In the genomic region with DNA sequence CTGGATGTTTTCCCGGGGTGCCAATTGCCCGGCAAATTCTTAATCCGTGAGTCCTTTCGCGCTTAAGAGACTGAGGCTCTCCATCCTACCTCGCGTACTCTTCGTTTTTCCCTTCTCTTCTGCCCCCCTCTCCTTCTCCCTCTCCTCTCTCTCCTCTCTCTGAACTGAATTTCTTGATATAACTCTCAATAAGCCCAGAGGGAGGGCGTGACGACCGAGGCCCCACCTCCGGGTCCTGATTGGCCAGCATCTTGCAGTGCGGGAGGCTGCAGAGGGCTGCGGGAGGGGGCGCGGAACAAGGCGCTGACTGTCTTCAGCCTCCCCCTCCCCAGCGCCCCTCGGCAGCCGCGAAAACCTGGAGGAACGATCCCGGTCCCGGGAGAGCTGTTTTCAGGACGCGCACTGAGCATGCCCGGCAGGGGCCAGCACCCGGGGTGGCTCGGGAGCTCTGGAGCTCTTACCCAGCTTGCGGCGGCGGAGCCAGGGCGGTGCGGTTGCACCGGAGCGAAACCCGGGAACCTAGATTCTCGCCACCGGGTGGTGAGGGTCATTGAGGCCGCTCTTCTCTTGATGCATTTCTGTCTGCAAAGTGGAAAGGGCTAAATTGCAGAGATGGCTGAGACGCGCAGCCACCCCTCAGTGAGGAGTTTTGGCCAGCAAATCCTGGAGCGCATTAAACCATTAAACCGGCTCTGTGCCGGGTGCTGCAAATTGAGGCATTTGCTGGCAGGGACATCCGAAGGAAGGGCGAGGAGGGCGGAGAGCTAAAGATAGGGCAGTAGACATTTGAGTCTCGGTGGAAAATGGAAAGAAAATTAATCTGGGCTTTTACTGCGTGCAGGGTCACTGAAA, we compare ENCODE assay signal across 8 mouse cellular contexts. TPM values are rescaled to one million over a fixed set of nuclear protein-coding genes. Genes with fewer than 3 reads are reported as not detected.
DNase-seq lines count a peak whose midpoint lies in the region; ATAC-seq and TF ChIP-seq lines count a peak whose summit lies in the region.

A gene (minus strand): TSS at position 161 of the 852 bp plus-strand sequence.

- H3K9me3 ChIP-seq in hindbrain, postnatal 0 days (ENCODE audit: low read length), result no peaks in the 10 kb centered on the region

- peak; percentile 86 for TF ChIP-seq POLR2A in cortical plate, adult 2 months (IDR thresholded peaks at IDR 0.05; ENCODE audit: extremely low read depth, insufficient read depth, low read length)

- H3K36me3 ChIP-seq in hindbrain, postnatal 0 days (ENCODE audit: insufficient read depth, low read length), result no peaks in the 10 kb centered on the region

- peak within 1 kb of the TSS; percentile 86 for H3K4me2 ChIP-seq in hindbrain, postnatal 0 days (ENCODE audit: low read depth, low read length)

- H3K27ac ChIP-seq in cortical plate, adult 2 months (ENCODE audit: insufficient read depth, low read length), result peak within 1 kb of the TSS; percentile 82
- H3K27ac ChIP-seq in hindbrain, postnatal 0 days, result peak within 1 kb of the TSS; percentile 86
- peak within 1 kb of the TSS; percentile 87 for H3K27ac ChIP-seq in left cerebral cortex, adult 2 months

- H3K9ac ChIP-seq in hindbrain, postnatal 0 days (replicated peaks; ENCODE audit: low read length), result peak within 1 kb of the TSS; percentile 68

- no peaks in the 10 kb centered on the region for H3K27me3 ChIP-seq in hindbrain, postnatal 0 days (ENCODE audit: insufficient read depth, low read length)

- ATAC-seq in hindbrain, postnatal 0 days, result peak; percentile 99

- WGBS in hindbrain, postnatal 0 days, result under 1% methylated on average over 50 of the region's 50 CpGs

- TF ChIP-seq CTCF in cortical plate, adult 2 months (IDR thresholded peaks at IDR 0.05; ENCODE audit: extremely low read depth, insufficient read depth, low read length), result no peak
- peak; percentile 51 for TF ChIP-seq CTCF in hindbrain, postnatal 0 days (IDR thresholded peaks at IDR 0.05; ENCODE audit: low read depth)
- peak; percentile 36 for TF ChIP-seq CTCF in left cerebral cortex, adult 2 months (IDR thresholded peaks at IDR 0.05)

- H3K4me1 ChIP-seq in cortical plate, adult 2 months (ENCODE audit: control insufficient read depth, insufficient read depth, low read length), result peaks cover 1% of the 10 kb centered on the region; the same call in 1 of the 2 replicates
- 0 out of 2 replicates have a peak, but pooled peaks cover 3% of the 10 kb centered on the region for H3K4me1 ChIP-seq in hindbrain, postnatal 0 days (ENCODE audit: insufficient read depth, low read length)

- intact Hi-C loops in left cerebral cortex, adult 2 months (cut with DNase I), result loop anchor here (10.0 kb wide), 3 partner anchors 836 to 1884 kb away; no protein-coding TSS in a partner anchor

- peak; percentile 43 to 46 for DNase-seq in adrenal gland, adult 18-20 months (ENCODE audit: low spot score in 2 of 2)
- DNase-seq in gastrocnemius, postnatal 10 days, result peak; percentile 78
- DNase-seq in hindbrain, postnatal 0 days (ENCODE audit: low spot score), result peak; percentile 97
- DNase-seq in left cerebral cortex, adult 2 months (ENCODE audit: extremely low spot score in 1 of 2, low spot score in 2 of 2), result peak; percentile 98 to 99
- DNase-seq in lung, postnatal 36 days, result peak; percentile 65
- peak; percentile 99 for DNase-seq in right cerebral cortex, postnatal 25 days
- DNase-seq in natural killer cell, adult 2 months (ENCODE audit: low spot score in 2 of 2), result no peak

- H3K4me3 ChIP-seq in cortical plate, adult 2 months (ENCODE audit: insufficient read depth, low read length), result peak within 1 kb of the TSS; percentile 78
- H3K4me3 ChIP-seq in hindbrain, postnatal 0 days (ENCODE audit: low read length), result peak within 1 kb of the TSS; percentile 72
- peak within 1 kb of the TSS; percentile 72 for H3K4me3 ChIP-seq in left cerebral cortex, adult 2 months

RNA-seq across cellular contexts. Expression of the gene that starts here (rescaled TPM):
- total RNA-seq in adrenal gland, adult 18-20 months (2021), result 1 to 10 TPM; 1.3 to 1.5 TPM
- polyA plus RNA-seq in cortical plate, adult 2 months (2012; rRNA removed), result 62.3 and 68.3 TPM in 2 replicates
- 1 to 10 TPM; 3.2 to 4.4 TPM for total RNA-seq in gastrocnemius, postnatal 10 days (2021)
- total RNA-seq in hindbrain, postnatal 0 days (2014; rRNA removed), result 129 and 178 TPM in 2 replicates
- polyA plus RNA-seq in hindbrain, postnatal 0 days (2015; fragmentation: Nextera tagmentation; extraction: Ambion mirVana), result 147 and 149 TPM in 2 replicates
- total RNA-seq in left cerebral cortex, adult 2 months (2021), result 100 to 1,000 TPM; 187 to 191 TPM

Comparison
In these comparisons a context has a peak if more than half of its experiments do, and no peak if none do; other contexts are left out.
1. RNA of the gene that starts here (total RNA-seq): 187 to 191 TPM in left cerebral cortex, adult 2 months and 129 to 178 TPM in hindbrain, postnatal 0 days; 3.2 to 4.4 TPM in gastrocnemius, postnatal 10 days and 1.3 to 1.5 TPM in adrenal gland, adult 18-20 months; every median in the first group is over 10 times any median in the second.
2. DNase-seq: peak in adrenal gland, adult 18-20 months (2 of 2), gastrocnemius, postnatal 10 days (single experiment), hindbrain, postnatal 0 days (single experiment), left cerebral cortex, adult 2 months (2 of 2), lung, postnatal 36 days (single experiment) and right cerebral cortex, postnatal 25 days (single experiment); none in natural killer cell, adult 2 months (0 of 2).
3. Peak in every context shown above with its lines, with median percentiles within 50 percentile points of each other: H3K27ac ChIP-seq and H3K4me3 ChIP-seq.